Mouse (Mus musculus): Measurements from ENCODE around the gene Pdpn. TPM values are rescaled to one million over a fixed set of nuclear protein-coding genes. Genes with fewer than 3 reads are reported as not detected.

Gene Pdpn
- polyA plus RNA-seq, 2 experiments: 0.47 to 1.0 TPM

GRCm38 (mm10) chr4:143219316-143219751 is 80.0 kb downstream of the Pdpn start:
- no peak overlapping the region for H3K27ac ChIP-seq
- TF ChIP-seq CTCF (IDR thresholded peaks at IDR 0.05; ENCODE audit: low read depth) (no peak), EP300 (IDR thresholded peaks at IDR 0.05; ENCODE audit: low read depth) (no peak)
- no peak overlapping the region for H3K4me3 ChIP-seq (ENCODE audit: insufficient read depth in 1 of 2, low read depth in 2 of 2, low read length in 2 of 2)
- DNase-seq (ENCODE audit: low read depth in 3 of 3, low spot score in 3 of 3): no peak
- H3K27me3 ChIP-seq (ENCODE audit: control insufficient read depth, insufficient read depth, low read length): no peaks in the 10 kb centered on the region
- WGBS (ENCODE audit: insufficient replicate concordance): 25% methylated on average over 9 of the region's 9 CpGs
- no peak overlapping the region for H3K9ac ChIP-seq (replicated peaks)
- H3K4me1 ChIP-seq (replicated peaks; ENCODE audit: control insufficient read depth in 2 of 2, insufficient read depth in 2 of 2, low read length in 1 of 2): peaks cover 0 to 7% of the 10 kb centered on the region in 2 experiments; a peak in 2 of 4 replicates
- no peaks in the 10 kb centered on the region for H3K9me3 ChIP-seq (ENCODE audit: control insufficient read depth, low read length)
- H3K4me2 ChIP-seq (ENCODE audit: low read depth): no peak overlapping the region
- no peaks in the 10 kb centered on the region for H3K36me3 ChIP-seq (replicated peaks; ENCODE audit: control insufficient read depth, insufficient read depth, low read depth)
- no peak for ATAC-seq (ENCODE audit: insufficient read depth)

- no peak for ATAC-seq (ENCODE audit: insufficient read depth)
- no peak for DNase-seq (ENCODE audit: low read depth in 3 of 3, low spot score in 3 of 3)
- Histone ChIP-seq H3K4me2 (ENCODE audit: low read depth) (no peak overlapping the region), H3K27ac (no peak overlapping the region), H3K36me3 (replicated peaks; ENCODE audit: control insufficient read depth, insufficient read depth, low read depth) (no peaks in the 10 kb centered on the region), H3K9me3 (ENCODE audit: control insufficient read depth, low read length) (no peaks in the 10 kb centered on the region), H3K4me3 (ENCODE audit: insufficient read depth in 1 of 2, low read depth in 2 of 2, low read length in 2 of 2) (no peak overlapping the region), H3K4me1 (replicated peaks; ENCODE audit: control insufficient read depth in 2 of 2, insufficient read depth in 2 of 2, low read length in 1 of 2) (peaks cover 0 to 8% of the 10 kb centered on the region in 2 experiments; a peak in 2 of 4 replicates), H3K9ac (replicated peaks) (no peak overlapping the region), H3K27me3 (ENCODE audit: control insufficient read depth, insufficient read depth, low read length) (no peaks in the 10 kb centered on the region)
- TF ChIP-seq CTCF (IDR thresholded peaks at IDR 0.05; ENCODE audit: low read depth) (no peak), EP300 (IDR thresholded peaks at IDR 0.05; ENCODE audit: low read depth) (no peak)
- WGBS (ENCODE audit: insufficient replicate concordance): 55% methylated on average over 2 of the region's 2 CpGs
Observed at GRCm38 (mm10) chr4:143218858-143219257, 80.5 kb downstream of the Pdpn start.

Other genes starting within 250 kb of the Pdpn start
- 3.3 and 3.6 TPM in 2 replicates for gene Prdm2, start 86.6 kb downstream of the Pdpn start, polyA plus RNA-seq (2012; rRNA removed)
- 2.7 TPM in 2 replicates for gene Prdm2, start 86.6 kb downstream of the Pdpn start, polyA plus RNA-seq (2014; fragmentation: Nextera tagmentation; extraction: Ambion mirVana)
- not detected in 2 replicates for gene Lrrc38, start 50.2 kb upstream of the Pdpn start, polyA plus RNA-seq (2012; rRNA removed)
- not detected in 2 replicates for gene Lrrc38, start 50.2 kb upstream of the Pdpn start, polyA plus RNA-seq (2014; fragmentation: Nextera tagmentation; extraction: Ambion mirVana)
- not detected in 2 replicates for gene Pramel1, start 94.9 kb upstream of the Pdpn start, polyA plus RNA-seq (2012; rRNA removed)
- gene Pramel1, start 94.9 kb upstream of the Pdpn start, polyA plus RNA-seq (2014; fragmentation: Nextera tagmentation; extraction: Ambion mirVana): not detected in 2 replicates
- 1.5 TPM in 2 replicates for gene Pramef8, start 112.9 kb upstream of the Pdpn start, polyA plus RNA-seq (2012; rRNA removed)
- 2.2 and 2.4 TPM in 2 replicates for gene Pramef8, start 112.9 kb upstream of the Pdpn start, polyA plus RNA-seq (2014; fragmentation: Nextera tagmentation; extraction: Ambion mirVana)
- not detected in 2 replicates for gene Oog4, start 150.8 kb upstream of the Pdpn start, polyA plus RNA-seq (2012; rRNA removed)
- gene Oog4, start 150.8 kb upstream of the Pdpn start, polyA plus RNA-seq (2014; fragmentation: Nextera tagmentation; extraction: Ambion mirVana): not detected in 2 replicates
- gene Gm13043, start 211.8 kb upstream of the Pdpn start, polyA plus RNA-seq (2012; rRNA removed): not detected in 2 replicates
- not detected in 2 replicates for gene Gm13043, start 211.8 kb upstream of the Pdpn start, polyA plus RNA-seq (2014; fragmentation: Nextera tagmentation; extraction: Ambion mirVana)
- not detected in 2 replicates for gene Gm13040, start 236.4 kb upstream of the Pdpn start, polyA plus RNA-seq (2012; rRNA removed)
- gene Gm13040, start 236.4 kb upstream of the Pdpn start, polyA plus RNA-seq (2014; fragmentation: Nextera tagmentation; extraction: Ambion mirVana): not detected in 2 replicates